Mouse (Mus musculus): ENCODE results near the gene Slc12a3. TPM values are rescaled to one million over a fixed set of nuclear protein-coding genes. Genes with fewer than 3 reads are reported as not detected.

The Slc12a3 gene
- polyA plus RNA-seq, 1 experiment, result not detected

DNA sequence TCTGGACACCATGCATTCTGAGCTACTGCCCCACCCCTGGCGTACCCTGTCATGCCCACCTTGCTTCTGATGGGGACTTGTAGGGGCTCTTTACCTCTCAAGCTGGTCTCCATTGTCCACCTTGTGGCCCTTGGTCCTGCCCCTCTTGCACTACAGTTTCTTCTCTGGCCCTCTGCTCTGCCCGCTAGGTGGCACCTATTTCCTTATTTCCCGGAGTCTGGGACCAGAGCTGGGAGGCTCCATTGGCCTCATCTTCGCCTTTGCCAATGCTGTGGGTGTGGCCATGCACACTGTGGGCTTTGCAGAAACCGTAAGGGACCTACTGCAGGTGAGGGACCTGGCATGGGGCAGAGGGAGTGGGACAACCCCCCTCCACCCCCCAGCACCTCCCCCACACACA, 4.3 kb downstream of the Slc12a3 start:
- Histone ChIP-seq H3K79me2 (ENCODE audit: control insufficient read depth, insufficient read depth) (no peaks in the 10 kb centered on the region), H3K27me3 (ENCODE audit: control insufficient read depth, insufficient read depth, insufficient read length) (peaks cover 19% of the 10 kb centered on the region), H3ac (ENCODE audit: control insufficient read depth, insufficient read length, low read depth) (no peak overlapping the region), H3K36me3 (ENCODE audit: control insufficient read depth, insufficient read depth) (no peaks in the 10 kb centered on the region), H3K79me3 (ENCODE audit: low read depth) (no peaks in the 10 kb centered on the region), H3K4me3 (ENCODE audit: insufficient read depth, poor library complexity, severe bottlenecking) (no peak overlapping the region)
- TF ChIP-seq CEBPB (IDR thresholded peaks at IDR 0.05; ENCODE audit: low read depth), result no peak
- peak; percentile 56 for TF ChIP-seq CTCF (IDR thresholded peaks at IDR 0.05; ENCODE audit: control insufficient read depth, insufficient read depth, insufficient read length)

DNA sequence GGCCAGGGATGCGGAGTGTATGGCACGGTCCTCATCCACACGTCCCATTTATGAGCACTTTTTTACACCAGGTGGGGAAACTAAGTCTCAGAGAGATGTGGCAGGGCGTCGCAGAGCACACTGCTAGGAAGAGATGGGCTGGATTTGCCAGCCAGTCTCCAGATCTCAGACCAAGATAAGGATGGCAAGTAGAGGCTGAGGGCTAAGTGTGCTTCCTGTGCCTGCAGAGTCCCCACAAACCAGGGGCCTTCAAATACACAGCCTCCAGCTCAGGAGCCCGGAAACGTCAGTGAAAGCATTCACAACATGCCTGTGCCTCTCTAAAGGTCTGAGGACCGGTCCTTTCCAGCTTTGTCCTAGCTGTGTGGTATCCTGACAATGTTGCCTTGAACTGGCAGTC, 8.6 kb downstream of the Slc12a3 start:
- Histone ChIP-seq H3K79me3 (ENCODE audit: low read depth) (no peaks in the 10 kb centered on the region), H3K27me3 (ENCODE audit: control insufficient read depth, insufficient read depth, insufficient read length) (peaks cover 27% of the 10 kb centered on the region), H3K79me2 (ENCODE audit: control insufficient read depth, insufficient read depth) (no peaks in the 10 kb centered on the region), H3ac (ENCODE audit: control insufficient read depth, insufficient read length, low read depth) (no peak overlapping the region), H3K4me3 (ENCODE audit: insufficient read depth, poor library complexity, severe bottlenecking) (no peak overlapping the region), H3K36me3 (ENCODE audit: control insufficient read depth, insufficient read depth) (no peaks in the 10 kb centered on the region)
- TF ChIP-seq MYOD1 (IDR thresholded peaks at IDR 0.05; ENCODE audit: control insufficient read depth, insufficient read length, low read depth) (no peak), MYOG (IDR thresholded peaks at IDR 0.05; ENCODE audit: control insufficient read depth, extremely low read depth, insufficient read length) (no peak), CEBPB (IDR thresholded peaks at IDR 0.05; ENCODE audit: low read depth) (no peak), MAX (IDR thresholded peaks at IDR 0.05) (no peak), CTCF (IDR thresholded peaks at IDR 0.05; ENCODE audit: control insufficient read depth, insufficient read depth, insufficient read length) (no peak), FOSL1 (IDR thresholded peaks at IDR 0.05; ENCODE audit: insufficient read depth, low read length, poor library complexity, severe bottlenecking) (no peak), USF1 (IDR thresholded peaks at IDR 0.05; ENCODE audit: low read depth) (no peak)

DNA sequence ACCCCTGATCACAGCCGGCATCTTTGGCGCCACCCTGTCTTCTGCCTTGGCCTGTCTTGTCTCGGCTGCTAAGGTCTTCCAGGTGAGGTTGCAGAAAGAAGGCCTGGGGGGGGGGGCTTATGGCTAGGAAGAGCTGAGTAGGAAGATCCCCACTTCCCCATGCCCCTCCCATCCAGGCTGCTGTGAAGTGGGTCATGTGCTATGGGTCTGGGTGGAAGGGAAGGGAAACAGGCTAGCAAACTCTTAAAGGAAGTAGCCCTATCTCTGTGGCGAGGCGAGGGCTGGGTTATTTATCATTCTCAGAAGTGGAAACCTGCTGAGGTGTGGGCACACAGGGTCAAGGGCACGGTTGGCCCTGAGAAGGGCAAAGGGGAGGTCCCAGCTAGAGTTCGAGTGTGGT, 11.8 kb downstream of the Slc12a3 start:
- Histone ChIP-seq H3K4me3 (ENCODE audit: insufficient read depth, poor library complexity, severe bottlenecking) (no peak overlapping the region), H3K79me2 (ENCODE audit: control insufficient read depth, insufficient read depth) (no peaks in the 10 kb centered on the region), H3K36me3 (ENCODE audit: control insufficient read depth, insufficient read depth) (no peaks in the 10 kb centered on the region), H3K79me3 (ENCODE audit: low read depth) (no peaks in the 10 kb centered on the region), H3ac (ENCODE audit: control insufficient read depth, insufficient read length, low read depth) (no peak overlapping the region), H3K27me3 (ENCODE audit: control insufficient read depth, insufficient read depth, insufficient read length) (peaks cover 27% of the 10 kb centered on the region)
- TF ChIP-seq FOSL1 (IDR thresholded peaks at IDR 0.05; ENCODE audit: insufficient read depth, low read length, poor library complexity, severe bottlenecking), result no peak
- TF ChIP-seq MYOD1 (IDR thresholded peaks at IDR 0.05; ENCODE audit: control insufficient read depth, insufficient read length, low read depth), result no peak
- no peak for TF ChIP-seq MAX (IDR thresholded peaks at IDR 0.05)
- no peak for TF ChIP-seq MYOG (IDR thresholded peaks at IDR 0.05; ENCODE audit: control insufficient read depth, extremely low read depth, insufficient read length)
- no peak for TF ChIP-seq USF1 (IDR thresholded peaks at IDR 0.05; ENCODE audit: low read depth)

DNA sequence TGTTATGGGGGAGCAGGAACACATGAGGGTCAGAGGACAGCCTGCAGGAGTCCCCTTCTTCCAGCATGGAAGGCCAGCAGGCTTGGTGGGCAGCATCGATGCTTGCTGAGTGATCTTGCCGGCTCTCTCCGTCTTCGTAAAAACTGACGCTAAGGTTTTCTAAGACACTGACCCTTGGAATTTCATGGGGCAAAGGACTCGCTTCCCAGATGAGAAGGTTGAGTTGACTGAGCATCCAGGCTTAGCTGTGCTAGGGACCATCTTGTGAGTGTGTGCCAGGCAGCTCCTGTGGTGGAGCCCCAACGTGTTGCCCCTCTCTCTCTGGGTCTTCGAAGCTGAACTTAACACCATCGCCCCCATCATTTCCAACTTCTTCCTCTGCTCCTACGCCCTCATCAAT, 13.7 kb downstream of the Slc12a3 start:
- Histone ChIP-seq H3K79me3 (ENCODE audit: low read depth) (no peaks in the 10 kb centered on the region), H3K4me3 (ENCODE audit: insufficient read depth, poor library complexity, severe bottlenecking) (no peak overlapping the region), H3K36me3 (ENCODE audit: control insufficient read depth, insufficient read depth) (no peaks in the 10 kb centered on the region), H3K79me2 (ENCODE audit: control insufficient read depth, insufficient read depth) (no peaks in the 10 kb centered on the region), H3K27me3 (ENCODE audit: control insufficient read depth, insufficient read depth, insufficient read length) (peaks cover 22% of the 10 kb centered on the region), H3ac (ENCODE audit: control insufficient read depth, insufficient read length, low read depth) (no peak overlapping the region)
- TF ChIP-seq CEBPB (IDR thresholded peaks at IDR 0.05; ENCODE audit: low read depth), result no peak
- TF ChIP-seq MYOG (IDR thresholded peaks at IDR 0.05; ENCODE audit: control insufficient read depth, extremely low read depth, insufficient read length), result no peak
- TF ChIP-seq USF1 (IDR thresholded peaks at IDR 0.05; ENCODE audit: low read depth), result no peak
- TF ChIP-seq CTCF (IDR thresholded peaks at IDR 0.05; ENCODE audit: control insufficient read depth, insufficient read depth, insufficient read length), result no peak
- TF ChIP-seq FOSL1 (IDR thresholded peaks at IDR 0.05; ENCODE audit: insufficient read depth, low read length, poor library complexity, severe bottlenecking), result no peak
- TF ChIP-seq MAX (IDR thresholded peaks at IDR 0.05), result no peak
- no peak for TF ChIP-seq MYOD1 (IDR thresholded peaks at IDR 0.05; ENCODE audit: control insufficient read depth, insufficient read length, low read depth)

DNA sequence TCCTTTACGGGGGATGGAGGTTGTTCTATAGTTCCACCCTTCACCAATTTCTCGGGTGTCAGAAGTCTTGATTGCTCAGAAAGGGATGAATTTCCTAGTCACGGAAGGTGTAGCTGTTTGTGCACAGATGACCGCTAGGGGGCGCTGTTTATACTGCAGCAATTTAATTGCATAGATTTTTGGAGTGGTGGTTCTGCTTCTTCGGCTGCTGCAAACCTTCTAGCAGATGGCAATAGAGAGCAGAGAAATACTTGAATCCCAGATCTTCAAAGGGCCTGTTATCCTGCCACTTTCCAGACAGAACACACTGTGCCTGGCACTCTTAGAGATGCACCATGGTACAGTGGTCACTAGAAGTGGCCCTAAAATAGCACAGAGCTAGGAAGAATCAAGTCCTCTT, 14.3 kb downstream of the Slc12a3 start:
- Histone ChIP-seq H3ac (ENCODE audit: control insufficient read depth, insufficient read length, low read depth) (no peak overlapping the region), H3K4me3 (ENCODE audit: insufficient read depth, poor library complexity, severe bottlenecking) (no peak overlapping the region), H3K79me2 (ENCODE audit: control insufficient read depth, insufficient read depth) (no peaks in the 10 kb centered on the region), H3K79me3 (ENCODE audit: low read depth) (no peaks in the 10 kb centered on the region), H3K27me3 (ENCODE audit: control insufficient read depth, insufficient read depth, insufficient read length) (peaks cover 22% of the 10 kb centered on the region), H3K36me3 (ENCODE audit: control insufficient read depth, insufficient read depth) (no peaks in the 10 kb centered on the region)
- TF ChIP-seq CTCF (IDR thresholded peaks at IDR 0.05; ENCODE audit: control insufficient read depth, insufficient read depth, insufficient read length) (peak; percentile 42), FOSL1 (IDR thresholded peaks at IDR 0.05; ENCODE audit: insufficient read depth, low read length, poor library complexity, severe bottlenecking) (no peak)

DNA sequence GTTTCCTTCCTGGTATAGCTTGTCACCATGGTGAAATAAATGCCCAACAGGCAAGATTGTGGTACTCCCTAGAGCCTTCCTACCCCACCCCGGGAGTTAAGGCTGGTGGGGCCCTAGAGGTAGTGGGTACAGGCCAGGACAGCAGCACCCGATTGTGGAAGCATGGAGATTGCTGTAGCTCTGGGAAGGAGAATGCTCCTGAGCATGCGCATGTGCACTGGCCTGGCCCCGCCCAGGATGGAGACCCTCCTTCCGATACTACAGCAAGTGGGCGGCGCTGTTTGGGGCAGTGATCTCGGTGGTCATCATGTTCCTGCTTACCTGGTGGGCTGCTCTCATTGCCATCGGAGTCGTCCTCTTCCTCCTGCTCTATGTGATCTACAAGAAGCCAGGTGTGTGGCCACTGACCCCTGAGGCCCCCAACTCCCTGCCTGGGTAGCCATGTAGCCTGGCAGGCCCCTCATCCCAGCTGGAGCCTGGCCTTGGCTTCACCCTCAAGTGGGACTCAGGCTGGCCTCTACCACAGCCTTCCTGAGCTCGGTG, 14.8 kb downstream of the Slc12a3 start:
- no peaks in the 10 kb centered on the region for H3K36me3 ChIP-seq (ENCODE audit: control insufficient read depth, insufficient read depth)
- H3K79me2 ChIP-seq (ENCODE audit: control insufficient read depth, insufficient read depth), result no peaks in the 10 kb centered on the region
- H3K4me3 ChIP-seq (ENCODE audit: insufficient read depth, poor library complexity, severe bottlenecking), result no peak overlapping the region
- no peaks in the 10 kb centered on the region for H3K79me3 ChIP-seq (ENCODE audit: low read depth)
- H3ac ChIP-seq (ENCODE audit: control insufficient read depth, insufficient read length, low read depth), result no peak overlapping the region
- peaks cover 27% of the 10 kb centered on the region for H3K27me3 ChIP-seq (ENCODE audit: control insufficient read depth, insufficient read depth, insufficient read length)
- TF ChIP-seq FOSL1 (IDR thresholded peaks at IDR 0.05; ENCODE audit: insufficient read depth, low read length, poor library complexity, severe bottlenecking) (no peak), MAX (IDR thresholded peaks at IDR 0.05) (no peak), CTCF (IDR thresholded peaks at IDR 0.05; ENCODE audit: control insufficient read depth, insufficient read depth, insufficient read length) (no peak), USF1 (IDR thresholded peaks at IDR 0.05; ENCODE audit: low read depth) (no peak), MYOD1 (IDR thresholded peaks at IDR 0.05; ENCODE audit: control insufficient read depth, insufficient read length, low read depth) (no peak), CEBPB (IDR thresholded peaks at IDR 0.05; ENCODE audit: low read depth) (no peak), MYOG (IDR thresholded peaks at IDR 0.05; ENCODE audit: control insufficient read depth, extremely low read depth, insufficient read length) (no peak)

Data from C2C12 (cell line).